Mouse (Mus musculus): ENCODE measurements around the gene Gm3286. TPM values are rescaled to one million over a fixed set of nuclear protein-coding genes. Genes with fewer than 3 reads are reported as not detected.

Gm3286 gene
- not detected for polyA plus RNA-seq (2017; shearing (Covaris generic))

DNA sequence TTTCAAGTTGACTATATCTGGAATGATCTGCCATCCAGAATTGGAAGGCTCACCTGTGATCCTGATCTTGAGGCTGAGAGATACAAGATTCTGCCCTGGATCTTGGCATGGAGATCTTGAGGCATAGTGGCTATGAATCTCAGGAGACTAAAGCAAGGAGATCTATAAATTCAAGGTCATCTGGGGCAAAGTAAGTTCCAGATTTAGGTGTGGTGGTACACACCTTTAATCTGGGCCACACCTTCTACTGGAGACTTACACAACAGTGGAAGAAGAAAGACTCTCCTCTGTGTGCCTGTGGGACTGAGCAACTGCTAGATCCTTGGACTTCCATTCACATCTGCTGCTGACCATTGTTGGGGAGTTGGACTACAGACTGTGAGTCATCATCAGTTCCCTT is at the start of gene Gm3286:
TSS of gene Gm3286 (plus strand) at position 301 of the 400 bp plus-strand sequence.

Other genes with a start within 250 kb of the Gm3286 start
- not detected for gene Gm10424, start 238.0 kb upstream of the Gm3286 start, polyA plus RNA-seq (2017; shearing (Covaris generic))
- not detected for gene Gm3259, start 204.8 kb upstream of the Gm3286 start, polyA plus RNA-seq (2017; shearing (Covaris generic))
- gene D5Ertd577e, start 54.0 kb upstream of the Gm3286 start, polyA plus RNA-seq (2017; shearing (Covaris generic)): not detected
- gene Gm7971, start 84.1 kb downstream of the Gm3286 start, polyA plus RNA-seq (2017; shearing (Covaris generic)): not detected
- gene Gm7978, start 225.4 kb downstream of the Gm3286 start, polyA plus RNA-seq (2017; shearing (Covaris generic)): not detected
- gene Gm7982, start 231.3 kb downstream of the Gm3286 start, polyA plus RNA-seq (2017; shearing (Covaris generic)): not detected